39 mouse cellular contexts compared by ENCODE assay signal in genomic region chr14:121995557-121995870, GRCm38 (mm10). TPM values are rescaled to one million over a fixed set of nuclear protein-coding genes. Genes with fewer than 3 reads are reported as not detected.
DNase-seq lines count a peak whose midpoint lies in the region; ATAC-seq and TF ChIP-seq lines count a peak whose summit lies in the region.
"Had no signal": no experiment of that assay in that cellular context is flagged by ENCODE, and none has a peak within 500 bp of the region (broad histone marks: within the 10 kb centered on the region; RNA-seq: fewer than 3 reads in every experiment).

No protein-coding gene starts in this region.

- H3K36me3 ChIP-seq in MEL (ENCODE audit: control insufficient read depth in 1 of 2, insufficient read depth in 2 of 2, low read length in 2 of 2): peaks cover 0 to 19% of the 10 kb centered on the region in 2 experiments; a peak in 3 of 4 replicates
- peaks cover 18% of the 10 kb centered on the region for H3K36me3 ChIP-seq in hindbrain, embryonic 14.5 days (replicated peaks; ENCODE audit: control insufficient read depth, insufficient read depth)

- no peak for TF ChIP-seq RAD21 in MEL (IDR thresholded peaks at IDR 0.05; ENCODE audit: low read depth, low read length)

- no peak overlapping the region for H3K9ac ChIP-seq in MEL (ENCODE audit: control insufficient read depth, low read depth, low read length, poor library complexity, severe bottlenecking)
- H3K9ac ChIP-seq in hindbrain, embryonic 14.5 days: no peak overlapping the region
- H3K9ac ChIP-seq: embryonic facial prominence, embryonic 13.5 days; forebrain, embryonic 15.5 days; heart, embryonic 13.5 days; intestine, embryonic 15.5 days; limb, embryonic 15.5 days; liver, embryonic 13.5 days had no signal

- TF ChIP-seq CTCF in MEL (IDR thresholded peaks at IDR 0.05 in 2 of 3, conservative IDR thresholded peaks at IDR 0.05 in 1 of 3; ENCODE audit: control insufficient read depth in 1 of 3, insufficient read depth in 1 of 3, low read depth in 2 of 3, low read length in 3 of 3, poor library complexity in 1 of 3, severe bottlenecking in 1 of 3): no peak

- H3K4me3 ChIP-seq in MEL (ENCODE audit: control insufficient read depth in 1 of 2, insufficient read depth in 1 of 2, low read depth in 2 of 2, low read length in 2 of 2): no peak overlapping the region
- H3K4me3 ChIP-seq in brown adipose tissue, adult 24 weeks (ENCODE audit: insufficient read depth, low read depth, low read length): no peak overlapping the region
- no peak overlapping the region for H3K4me3 ChIP-seq in hindbrain, embryonic 14.5 days (replicated peaks; ENCODE audit: low read length)
- H3K4me3 ChIP-seq: embryonic facial prominence, embryonic 13.5 days; forebrain, embryonic 10.5 days; forebrain, embryonic 15.5 days; heart, embryonic 13.5 days; hindbrain, embryonic 10.5 days; intestine, embryonic 15.5 days; limb, embryonic 10.5 days; limb, embryonic 15.5 days; liver, embryonic 13.5 days; megakaryocyte, embryonic 14.5 days had no signal

- H3K27ac ChIP-seq in MEL (ENCODE audit: control insufficient read depth, low read depth, low read length): peak overlapping the region; percentile 40
- H3K27ac ChIP-seq in brown adipose tissue, adult 24 weeks (replicated peaks; ENCODE audit: low read depth, low read length): 0 out of 2 replicates have a peak overlapping the region, but pooled peaks have one; percentile 5
- H3K27ac ChIP-seq in hindbrain, embryonic 14.5 days: no peak overlapping the region
- H3K27ac ChIP-seq: embryonic facial prominence, embryonic 13.5 days; forebrain, embryonic 10.5 days; forebrain, embryonic 15.5 days; heart, embryonic 13.5 days; hindbrain, embryonic 10.5 days; intestine, embryonic 15.5 days; limb, embryonic 10.5 days; limb, embryonic 15.5 days; liver, embryonic 13.5 days had no signal

- no peaks in the 10 kb centered on the region for H3K79me2 ChIP-seq in MEL (ENCODE audit: control insufficient read depth, insufficient read depth, low read length, poor library complexity)

- peak; percentile 40 to 64; a peak in 3 of 4 replicates for TF ChIP-seq EP300 in MEL (IDR thresholded peaks at IDR 0.05; ENCODE audit: low read depth in 1 of 2, low read length in 2 of 2)

- WGBS in hindbrain, embryonic 14.5 days: 100% methylated on average over 1 of the region's 1 CpGs

- H3K4me1 ChIP-seq in MEL (ENCODE audit: control insufficient read depth in 1 of 2, insufficient read depth in 2 of 2, low read length in 2 of 2): peaks cover 18 to 25% of the 10 kb centered on the region in 2 experiments
- H3K4me1 ChIP-seq in brown adipose tissue, adult 24 weeks (ENCODE audit: control insufficient read depth, insufficient read depth, insufficient read length, low read length): peaks cover 8% of the 10 kb centered on the region
- no peaks in the 10 kb centered on the region for H3K4me1 ChIP-seq in hindbrain, embryonic 14.5 days (replicated peaks; ENCODE audit: control insufficient read depth, insufficient read depth, low read length)
- H3K4me1 ChIP-seq: embryonic facial prominence, embryonic 13.5 days; forebrain, embryonic 10.5 days; forebrain, embryonic 15.5 days; hindbrain, embryonic 10.5 days; intestine, embryonic 15.5 days; limb, embryonic 10.5 days had no signal

- peak; percentile 51; the same call in 1 of the 2 replicates for ATAC-seq in neutrophil, adult 5-6 weeks (ENCODE audit: extremely low read depth, insufficient number of reproducible peaks, low FRiP score, poor library complexity, severe bottlenecking)
- no peak for ATAC-seq in monocyte, adult 5-6 weeks (replicated peaks; ENCODE audit: insufficient number of reproducible peaks, low FRiP score, low TSS enrichment, poor library complexity, severe bottlenecking)
- no peak for ATAC-seq in hindbrain, embryonic 14.5 days (ENCODE audit: low FRiP score)
- ATAC-seq: forebrain, embryonic 15.5 days; hindbrain, embryonic 16.5 days; intestine, embryonic 15.5 days had no signal

- H3K4me2 ChIP-seq in hindbrain, embryonic 14.5 days (replicated peaks): no peak overlapping the region
- H3K4me2 ChIP-seq: embryonic facial prominence, embryonic 13.5 days; forebrain, embryonic 15.5 days; heart, embryonic 13.5 days; intestine, embryonic 15.5 days; limb, embryonic 15.5 days; liver, embryonic 13.5 days had no signal

- peak; percentile 60 to 61 for DNase-seq in spleen, postnatal 36 days (ENCODE audit: low spot score in 2 of 2)
- DNase-seq in spleen, adult 18-20 months: no peak
- DNase-seq in MEL (ENCODE audit: low read depth, low spot score): peak; percentile 70
- no peak for DNase-seq in hindbrain, embryonic 14.5 days (ENCODE audit: low spot score)
- DNase-seq in lung, postnatal 10 days: no peak
- DNase-seq: adrenal gland, adult 2 months; adrenal gland, postnatal 36 days; cerebellum, adult 11 months; cerebellum, adult 9-11 months; gastrocnemius, postnatal 10 days; heart, postnatal 10 days; kidney, adult 8-10 months; kidney, postnatal 10 days; layer of hippocampus, adult 9-11 months; liver, embryonic 13.5 days; lung, adult 2 months; lung, postnatal 14 days; midbrain, embryonic 14.5 days; right cerebral cortex, adult 18-20 months; thymus, postnatal 25 days had no signal

- no peaks in the 10 kb centered on the region for H3K27me3 ChIP-seq in MEL (ENCODE audit: control insufficient read depth in 1 of 2, insufficient read depth in 2 of 2, low read length in 2 of 2)
- H3K27me3 ChIP-seq in hindbrain, embryonic 14.5 days (ENCODE audit: control insufficient read depth, insufficient read depth, low read length): no peaks in the 10 kb centered on the region
- H3K27me3 ChIP-seq: CH12.LX; embryonic facial prominence, embryonic 13.5 days; forebrain, embryonic 15.5 days; heart, embryonic 13.5 days; intestine, embryonic 15.5 days; limb, embryonic 15.5 days; liver, embryonic 13.5 days; megakaryocyte, embryonic 14.5 days had no signal

- no peaks in the 10 kb centered on the region for H3K9me3 ChIP-seq in MEL (replicated peaks; ENCODE audit: insufficient read depth, low read length)
- H3K9me3 ChIP-seq in hindbrain, embryonic 14.5 days (ENCODE audit: control insufficient read depth, low read length): no peaks in the 10 kb centered on the region
- H3K9me3 ChIP-seq: embryonic facial prominence, embryonic 13.5 days; forebrain, embryonic 10.5 days; forebrain, embryonic 15.5 days; heart, embryonic 13.5 days; hindbrain, embryonic 10.5 days; intestine, embryonic 15.5 days; limb, embryonic 10.5 days; limb, embryonic 15.5 days; liver, embryonic 13.5 days; megakaryocyte, embryonic 14.5 days had no signal

- TF ChIP-seq POLR2A in MEL (IDR thresholded peaks at IDR 0.05; ENCODE audit: control insufficient read depth in 1 of 2, insufficient read depth in 1 of 2, low read depth in 1 of 2, low read length in 2 of 2, poor library complexity in 1 of 2): no peak

TF ChIP-seq in MEL, 35 proteins besides CTCF, POLR2A, EP300 and RAD21:
- TF ChIP-seq MEF2A (IDR thresholded peaks at IDR 0.05; ENCODE audit: extremely low read depth, insufficient replicate concordance, low read depth, low read length, poor library complexity, severe bottlenecking) (no peak), POLR2AphosphoS5 (IDR thresholded peaks at IDR 0.05; ENCODE audit: borderline replicate concordance, low read depth, low read length) (no peak), RCOR1 (IDR thresholded peaks at IDR 0.05; ENCODE audit: low read depth, low read length) (peak; percentile 30; the same call in 1 of the 2 replicates), TCF12 (IDR thresholded peaks at IDR 0.05; ENCODE audit: low read depth, low read length) (peak; percentile 26; the same call in 1 of the 2 replicates), GATA1 (IDR thresholded peaks at IDR 0.05; ENCODE audit: low read depth, low read length) (peak; percentile 83), TBP (IDR thresholded peaks at IDR 0.05; ENCODE audit: low read depth, low read length) (peak; percentile 63; the same call in 1 of the 2 replicates), ETS1 (IDR thresholded peaks at IDR 0.05; ENCODE audit: low read depth, low read length) (peak; percentile 36; the same call in 1 of the 2 replicates)

RNA-seq across cellular contexts. Expression of gene Gpr183, which starts 30.5 kb away (rescaled TPM):
- 0.04 and 0.07 TPM in 2 replicates for total RNA-seq in MEL (2012; rRNA removed)
- under 1 TPM in 1 of 2 experiments, not detected in 1; 0.06 TPM for polyA plus RNA-seq in MEL (2012; ENCODE audit: insufficient read depth in 1 of 2, insufficient read length in 2 of 2, low read depth in 1 of 2, low replicate concordance in 2 of 2, missing spikeins in 1 of 2)
- 1.3 TPM in 2 replicates for polyA plus RNA-seq in brown adipose tissue, adult 24 weeks (2012; ENCODE audit: insufficient read depth, insufficient read length, missing spikeins)
- total RNA-seq in neutrophil, adult 5-6 weeks (2017): 73.9 and 74.6 TPM in 2 replicates
- 14.6 to 34.3 TPM (median 25.6 TPM) in 3 replicates for total RNA-seq in monocyte, adult 5-6 weeks (2017)
- 0.74 and 1.4 TPM in 2 replicates for polyA plus RNA-seq in hindbrain, embryonic 14.5 days (2014; fragmentation: Nextera tagmentation; extraction: Ambion mirVana)

RNA-seq across cellular contexts. Expression of gene Timm8a2, which starts 39.0 kb away (rescaled TPM):
- not detected in 2 replicates for total RNA-seq in MEL (2012; rRNA removed)
- polyA plus RNA-seq in MEL (2012; ENCODE audit: insufficient read depth in 1 of 2, insufficient read length in 2 of 2, low read depth in 1 of 2, low replicate concordance in 2 of 2, missing spikeins in 1 of 2): under 1 TPM in 1 of 2 experiments, not detected in 1; 0.18 TPM
- not detected in 2 replicates for polyA plus RNA-seq in brown adipose tissue, adult 24 weeks (2012; ENCODE audit: insufficient read depth, insufficient read length, missing spikeins)
- total RNA-seq in neutrophil, adult 5-6 weeks (2017): 1.2 and 2.7 TPM in 2 replicates
- total RNA-seq in monocyte, adult 5-6 weeks (2017): not detected in 3 replicates
- polyA plus RNA-seq in hindbrain, embryonic 14.5 days (2014; fragmentation: Nextera tagmentation; extraction: Ambion mirVana): not detected in 2 replicates
- total RNA-seq: adrenal gland, adult 2 months; adrenal gland, postnatal 36 days; CH12.LX; gastrocnemius, postnatal 10 days; heart, adult 8-10 months; heart, postnatal 10 days had no signal
- polyA plus RNA-seq: adrenal gland, adult 2 months; embryonic facial prominence, embryonic 13.5 days; forebrain, embryonic 10.5 days; forebrain, embryonic 15.5 days; gonadal fat pad, adult 2 months; heart, embryonic 13.5 days; hindbrain, embryonic 10.5 days; hindbrain, embryonic 16.5 days; intestine, embryonic 15.5 days; large intestine, adult 2 months; limb, embryonic 10.5 days; limb, embryonic 15.5 days; liver, embryonic 13.5 days; lung, adult 2 months; midbrain, embryonic 14.5 days; neural tube, embryonic 11.5 days; stomach, embryonic 16.5 days had no signal

Comparison
In these comparisons a context has a peak if more than half of its experiments do, and no peak if none do; other contexts are left out.
1. DNase-seq: peak in spleen, postnatal 36 days (2 of 2) and MEL (single experiment); none in spleen, adult 18-20 months (0 of 2), hindbrain, embryonic 14.5 days (single experiment) and lung, postnatal 10 days (single experiment).
2. RNA of gene Gpr183, which starts 30.5 kb away (total RNA-seq): 73.9 to 74.6 TPM in neutrophil, adult 5-6 weeks and 14.6 to 34.3 TPM in monocyte, adult 5-6 weeks; 0.04 to 0.07 TPM in MEL; every median in the first group is over 10 times any median in the second.